Mouse (Mus musculus) c-Kit-positive CD71-positive TER-119-negative erythroid progenitor cells, embryonic 14.5 days (primary cell): ENCODE measurements at regions not wholly inside any gene's neighbourhood (a gene's known extent, or its start where the extent isn't known, plus 50 kb on each side); places are given as distances from the start of the nearest gene placed in this dataset.

Experiments used
- DNase-seq: peaks from one replicate; pipeline ENCODE4 v3.0.0-alpha.2; 2013; ENCODE audit warnings: low read depth

GRCm38 (mm10) chr15:61514324-61514723 lies 591.5 kb upstream of the A1bg start:
- no peak for DNase-seq

- DNase-seq = no peak
Observed at GRCm38 (mm10) chr15:61508806-61509205, 586.0 kb upstream of the A1bg start.

GRCm38 (mm10) chr15:61506361-61506897 lies 583.6 kb upstream of the A1bg start:
- no peak for DNase-seq

- DNase-seq = no peak
Observed at GRCm38 (mm10) chr15:61503436-61503835, 580.6 kb upstream of the A1bg start.

GRCm38 (mm10) chr15:61489731-61490130 lies 566.9 kb upstream of the A1bg start:
- no peak for DNase-seq

GRCm38 (mm10) chr15:61481861-61482260 lies 559.0 kb upstream of the A1bg start:
- no peak for DNase-seq

- no peak for DNase-seq
Observed at GRCm38 (mm10) chr15:61473900-61474299, 551.1 kb upstream of the A1bg start.

- no peak for DNase-seq
Observed at GRCm38 (mm10) chr15:61455042-61455441, 532.2 kb upstream of the A1bg start.

GRCm38 (mm10) chr15:61454350-61454671 lies 531.5 kb upstream of the A1bg start:
- DNase-seq = no peak

- no peak for DNase-seq
Observed at GRCm38 (mm10) chr15:61453656-61454349, 531.0 kb upstream of the A1bg start.

GRCm38 (mm10) chr15:61450217-61450616 lies 527.4 kb upstream of the A1bg start:
- no peak for DNase-seq

GRCm38 (mm10) chr15:61448482-61448881 lies 525.7 kb upstream of the A1bg start:
- no peak for DNase-seq

GRCm38 (mm10) chr15:61446053-61446840 lies 523.4 kb upstream of the A1bg start:
- no peak for DNase-seq

GRCm38 (mm10) chr15:61441734-61442398 lies 519.1 kb upstream of the A1bg start:
- DNase-seq = no peak

GRCm38 (mm10) chr15:61441012-61441411 lies 518.2 kb upstream of the A1bg start:
- DNase-seq = no peak

- no peak for DNase-seq
Observed at GRCm38 (mm10) chr15:61440284-61440683, 517.5 kb upstream of the A1bg start.

- no peak for DNase-seq
Observed at GRCm38 (mm10) chr15:61439623-61440170, 516.9 kb upstream of the A1bg start.

GRCm38 (mm10) chr15:61428818-61429415 lies 506.1 kb upstream of the A1bg start:
- DNase-seq = no peak

GRCm38 (mm10) chr15:61422989-61423388 lies 500.2 kb upstream of the A1bg start:
- DNase-seq = no peak

- no peak for DNase-seq
Observed at GRCm38 (mm10) chr15:61417506-61417905, 494.7 kb upstream of the A1bg start.

- DNase-seq = no peak
Observed at GRCm38 (mm10) chr15:61416841-61417240, 494.0 kb upstream of the A1bg start.

- no peak for DNase-seq
Observed at GRCm38 (mm10) chr15:61415626-61416025, 492.8 kb upstream of the A1bg start.
